Mouse (Mus musculus): ENCODE measurements around the gene Snu13. TPM values are rescaled to one million over a fixed set of nuclear protein-coding genes. Genes with fewer than 3 reads are reported as not detected.

The Snu13 gene
- polyA plus RNA-seq, 1 experiment from 2014 or later, result 270 TPM

Other genes with a start within 250 kb of the Snu13 start
- gene Tef, start 245.2 kb downstream of the Snu13 start, polyA plus RNA-seq (2015; fragmentation: Nextera tagmentation; extraction: Ambion mirVana), result 24.2 and 24.9 TPM in 2 replicates
- gene Tob2, start 188.8 kb downstream of the Snu13 start, polyA plus RNA-seq (2015; fragmentation: Nextera tagmentation; extraction: Ambion mirVana), result 19.1 and 21.7 TPM in 2 replicates
- gene Phf5a, start 175.7 kb downstream of the Snu13 start, polyA plus RNA-seq (2015; fragmentation: Nextera tagmentation; extraction: Ambion mirVana), result 159 and 177 TPM in 2 replicates
- gene Aco2, start 175.3 kb downstream of the Snu13 start, polyA plus RNA-seq (2015; fragmentation: Nextera tagmentation; extraction: Ambion mirVana), result 202 and 211 TPM in 2 replicates
- 85.7 and 86.0 TPM in 2 replicates for gene Polr3h, start 121.4 kb downstream of the Snu13 start, polyA plus RNA-seq (2015; fragmentation: Nextera tagmentation; extraction: Ambion mirVana)
- 60.6 and 74.9 TPM in 2 replicates for gene Csdc2, start 110.8 kb downstream of the Snu13 start, polyA plus RNA-seq (2015; fragmentation: Nextera tagmentation; extraction: Ambion mirVana)
- 62.2 and 62.5 TPM in 2 replicates for gene Pmm1, start 86.7 kb downstream of the Snu13 start, polyA plus RNA-seq (2015; fragmentation: Nextera tagmentation; extraction: Ambion mirVana)
- not detected in 2 replicates for gene 1700029P11Rik, start 67.1 kb downstream of the Snu13 start, polyA plus RNA-seq (2015; fragmentation: Nextera tagmentation; extraction: Ambion mirVana)
- 59.9 and 65.3 TPM in 2 replicates for gene Xrcc6, start 59.8 kb downstream of the Snu13 start, polyA plus RNA-seq (2015; fragmentation: Nextera tagmentation; extraction: Ambion mirVana)
- gene Desi1, start 13.7 kb downstream of the Snu13 start, polyA plus RNA-seq (2015; fragmentation: Nextera tagmentation; extraction: Ambion mirVana), result 36.7 and 38.4 TPM in 2 replicates
- not detected in 2 replicates for gene 4930407I10Rik, start 11.6 kb upstream of the Snu13 start, polyA plus RNA-seq (2015; fragmentation: Nextera tagmentation; extraction: Ambion mirVana)
- 0.04 and 0.14 TPM in 2 replicates for gene Mei1, start 22.4 kb upstream of the Snu13 start, polyA plus RNA-seq (2015; fragmentation: Nextera tagmentation; extraction: Ambion mirVana)
- gene Ccdc134, start 80.3 kb upstream of the Snu13 start, polyA plus RNA-seq (2015; fragmentation: Nextera tagmentation; extraction: Ambion mirVana), result 15.2 and 15.9 TPM in 2 replicates
- gene Srebf2, start 99.6 kb upstream of the Snu13 start, polyA plus RNA-seq (2015; fragmentation: Nextera tagmentation; extraction: Ambion mirVana), result 200 and 218 TPM in 2 replicates
- 0.74 and 0.77 TPM in 2 replicates for gene Shisa8, start 165.2 kb upstream of the Snu13 start, polyA plus RNA-seq (2015; fragmentation: Nextera tagmentation; extraction: Ambion mirVana)
- 0.15 and 0.22 TPM in 2 replicates for gene Tnfrsf13c, start 176.8 kb upstream of the Snu13 start, polyA plus RNA-seq (2015; fragmentation: Nextera tagmentation; extraction: Ambion mirVana)
- gene Cenpm, start 197.2 kb upstream of the Snu13 start, polyA plus RNA-seq (2015; fragmentation: Nextera tagmentation; extraction: Ambion mirVana), result 71.5 and 76.5 TPM in 2 replicates
- gene 1500009C09Rik, start 204.8 kb upstream of the Snu13 start, polyA plus RNA-seq (2015; fragmentation: Nextera tagmentation; extraction: Ambion mirVana), result 7.7 and 7.8 TPM in 2 replicates
- 248 and 264 TPM in 2 replicates for gene Sept3, start 227.3 kb upstream of the Snu13 start, polyA plus RNA-seq (2015; fragmentation: Nextera tagmentation; extraction: Ambion mirVana)

All from forebrain, embryonic 13.5 days (tissue).